Mouse (Mus musculus): ENCODE measurements around the gene Nrxn3. TPM values are rescaled to one million over a fixed set of nuclear protein-coding genes. Genes with fewer than 3 reads are reported as not detected.

The Nrxn3 gene
- polyA plus RNA-seq, 1 experiment from 2014 or later: 79.7 TPM

DNA sequence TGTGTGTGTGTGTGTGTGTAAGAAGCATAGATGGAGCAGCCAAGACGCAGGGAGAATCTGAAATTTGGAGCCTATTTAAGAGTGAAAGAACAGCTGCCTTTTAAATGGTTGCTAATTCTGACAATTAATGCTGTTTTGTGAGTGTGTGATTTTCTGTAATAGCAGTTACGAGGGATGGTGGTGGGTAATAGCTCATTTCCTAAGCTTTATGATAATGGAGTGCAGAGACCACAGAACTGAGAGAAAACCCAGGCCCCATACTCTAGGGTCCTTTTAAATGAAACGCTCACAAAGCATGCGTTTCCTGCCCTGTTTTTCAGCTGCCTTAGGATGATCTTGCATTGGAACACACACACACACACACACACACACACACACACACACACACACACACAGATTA is 137.7 kb downstream of the Nrxn3 start:
- no peak overlapping the region for H3K4me3 ChIP-seq
- H3K9ac ChIP-seq: no peak overlapping the region
- H3K9me3 ChIP-seq (replicated peaks): no peaks in the 10 kb centered on the region
- 15% methylated on average over 4 of the region's 4 CpGs for WGBS
- H3K27me3 ChIP-seq: 0 out of 2 replicates have a peak, but pooled peaks cover 3% of the 10 kb centered on the region
- no peaks in the 10 kb centered on the region for H3K36me3 ChIP-seq (ENCODE audit: poor library complexity, severe bottlenecking)
- peak; percentile 91 for ATAC-seq
- peak overlapping the region; percentile 14 for H3K4me2 ChIP-seq
- H3K4me1 ChIP-seq: peaks cover 40% of the 10 kb centered on the region
- H3K27ac ChIP-seq: peak overlapping the region; percentile 84

- no peak for ATAC-seq
- H3K4me2 ChIP-seq: no peak overlapping the region
- no peak overlapping the region for H3K27ac ChIP-seq
- peaks cover 34% of the 10 kb centered on the region for H3K4me1 ChIP-seq
- H3K27me3 ChIP-seq: no peaks in the 10 kb centered on the region
- H3K9ac ChIP-seq: no peak overlapping the region
- H3K4me3 ChIP-seq: no peak overlapping the region
- H3K9me3 ChIP-seq (replicated peaks): no peaks in the 10 kb centered on the region
- no peaks in the 10 kb centered on the region for H3K36me3 ChIP-seq (ENCODE audit: poor library complexity, severe bottlenecking)
- WGBS: 81% methylated on average over 4 of the region's 4 CpGs
Observed at GRCm38 (mm10) chr12:88863069-88863468, 140.4 kb downstream of the Nrxn3 start.

DNA sequence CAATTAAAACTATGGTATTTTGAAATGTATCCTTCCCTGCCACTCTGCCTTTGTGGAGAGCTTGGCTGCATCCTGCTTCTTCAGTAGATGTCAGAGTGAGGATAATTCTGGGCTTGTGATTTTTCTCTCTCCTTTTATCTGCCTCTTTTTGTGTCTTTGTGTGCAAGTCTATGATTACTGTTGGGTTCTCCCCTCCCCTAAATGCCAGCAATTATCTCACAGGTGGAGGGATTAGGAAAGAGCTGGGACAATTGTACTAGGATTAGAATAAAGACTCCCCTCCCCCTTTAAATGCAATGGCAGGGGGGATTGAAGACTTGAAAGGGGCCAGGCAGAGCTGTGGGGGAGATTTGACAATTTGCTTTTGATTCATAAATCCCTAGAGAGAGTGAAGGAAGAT is 145.6 kb downstream of the Nrxn3 start:
- peak; percentile 74 for ATAC-seq

DNA sequence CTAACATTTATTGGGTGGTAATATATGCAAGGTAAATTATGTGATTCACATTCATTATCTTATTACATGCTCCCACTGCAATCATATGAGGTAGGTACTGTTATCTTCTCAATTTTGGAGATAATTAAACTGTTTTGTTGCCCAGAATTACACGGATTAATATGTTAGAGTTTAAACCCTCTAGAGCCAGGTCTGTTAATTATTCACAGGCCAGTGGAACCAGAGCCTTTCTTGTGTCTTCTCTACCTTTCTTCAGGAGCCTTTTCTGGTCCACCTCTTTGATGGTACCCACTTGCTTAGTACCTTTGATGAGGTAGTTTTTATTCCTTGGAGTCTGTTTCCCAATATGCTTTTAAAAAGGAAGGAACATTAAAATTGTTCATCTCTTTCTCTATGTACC is 174.7 kb downstream of the Nrxn3 start:
- WGBS: 68% methylated on average over 1 of the region's 1 CpGs
- Histone ChIP-seq H3K4me3 (no peak overlapping the region), H3K4me1 (peaks cover 15% of the 10 kb centered on the region), H3K27me3 (no peaks in the 10 kb centered on the region), H3K4me2 (no peak overlapping the region), H3K36me3 (ENCODE audit: poor library complexity, severe bottlenecking) (no peaks in the 10 kb centered on the region), H3K9me3 (replicated peaks) (no peaks in the 10 kb centered on the region), H3K27ac (no peak overlapping the region), H3K9ac (no peak overlapping the region)
- ATAC-seq: no peak

More for the DNA sequence above, 145.6 kb downstream of the Nrxn3 start:
- H3K4me1 ChIP-seq: peaks cover 29% of the 10 kb centered on the region
- no peak overlapping the region for H3K4me2 ChIP-seq
- H3K9me3 ChIP-seq (replicated peaks): no peaks in the 10 kb centered on the region
- peak overlapping the region; percentile 67 for H3K27ac ChIP-seq
- H3K36me3 ChIP-seq (ENCODE audit: poor library complexity, severe bottlenecking): no peaks in the 10 kb centered on the region
- H3K9ac ChIP-seq: no peak overlapping the region
- H3K27me3 ChIP-seq: no peaks in the 10 kb centered on the region
- no peak overlapping the region for H3K4me3 ChIP-seq

GRCm38 (mm10) chr12:88900014-88900727 is 177.5 kb downstream of the Nrxn3 start:
- WGBS: 36% methylated on average over 7 of the region's 7 CpGs
- peak overlapping the region; percentile 42; the same call in 1 of the 2 replicates for H3K27ac ChIP-seq
- no peak overlapping the region for H3K9ac ChIP-seq
- no peaks in the 10 kb centered on the region for H3K9me3 ChIP-seq (replicated peaks)
- no peak overlapping the region for H3K4me3 ChIP-seq
- peak; percentile 70 for ATAC-seq
- no peaks in the 10 kb centered on the region for H3K36me3 ChIP-seq (ENCODE audit: poor library complexity, severe bottlenecking)
- no peak overlapping the region for H3K4me2 ChIP-seq
- H3K4me1 ChIP-seq: peaks cover 18% of the 10 kb centered on the region
- no peaks in the 10 kb centered on the region for H3K27me3 ChIP-seq

GRCm38 (mm10) chr12:88900728-88901080 is 178.0 kb downstream of the Nrxn3 start:
- Histone ChIP-seq H3K36me3 (ENCODE audit: poor library complexity, severe bottlenecking) (no peaks in the 10 kb centered on the region), H3K27ac (peak overlapping the region; percentile 42; the same call in 1 of the 2 replicates), H3K9me3 (replicated peaks) (no peaks in the 10 kb centered on the region), H3K4me3 (no peak overlapping the region), H3K4me1 (peaks cover 18% of the 10 kb centered on the region), H3K27me3 (no peaks in the 10 kb centered on the region), H3K9ac (no peak overlapping the region), H3K4me2 (no peak overlapping the region)
- 13% methylated on average over 1 of the region's 1 CpGs for WGBS
- ATAC-seq: 0 out of 2 replicates have a peak, but pooled peaks have one; percentile 13

DNA sequence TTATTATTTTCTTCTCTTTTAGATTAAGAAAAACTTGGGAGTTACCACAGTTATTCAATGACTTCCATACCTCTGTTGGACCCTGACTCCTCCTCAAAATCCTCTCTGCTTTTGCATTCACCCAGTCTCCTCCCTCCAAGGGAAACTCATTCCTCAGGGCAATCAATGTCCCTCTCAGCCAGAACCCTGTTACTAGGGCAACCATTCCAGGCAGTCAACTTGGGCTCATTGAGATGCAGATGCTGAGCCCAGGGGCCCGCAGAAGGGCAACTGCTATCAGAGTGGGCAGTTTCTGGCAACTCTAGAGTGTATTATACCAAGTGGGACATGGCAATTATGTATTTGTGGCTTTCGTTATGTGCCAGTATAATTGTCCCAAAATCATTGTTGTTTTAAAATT is 188.1 kb downstream of the Nrxn3 start:
- H3K27me3 ChIP-seq: no peaks in the 10 kb centered on the region
- peak; percentile 96 for ATAC-seq
- WGBS: 6% methylated on average over 2 of the region's 2 CpGs
- H3K9me3 ChIP-seq (replicated peaks): no peaks in the 10 kb centered on the region
- no peak overlapping the region for H3K9ac ChIP-seq
- H3K4me3 ChIP-seq: no peak overlapping the region
- peaks cover 12% of the 10 kb centered on the region for H3K4me1 ChIP-seq
- H3K36me3 ChIP-seq (ENCODE audit: poor library complexity, severe bottlenecking): no peaks in the 10 kb centered on the region
- H3K27ac ChIP-seq: no peak overlapping the region
- H3K4me2 ChIP-seq: no peak overlapping the region

- Histone ChIP-seq H3K4me3 (no peak overlapping the region), H3K4me1 (no peaks in the 10 kb centered on the region), H3K4me2 (no peak overlapping the region), H3K36me3 (ENCODE audit: poor library complexity, severe bottlenecking) (no peaks in the 10 kb centered on the region), H3K27ac (no peak overlapping the region), H3K9ac (no peak overlapping the region), H3K9me3 (replicated peaks) (no peaks in the 10 kb centered on the region), H3K27me3 (no peaks in the 10 kb centered on the region)
- no peak for ATAC-seq
- WGBS: 65% methylated on average over 2 of the region's 2 CpGs
Observed at GRCm38 (mm10) chr12:88916752-88917151, 194.1 kb downstream of the Nrxn3 start.

DNA sequence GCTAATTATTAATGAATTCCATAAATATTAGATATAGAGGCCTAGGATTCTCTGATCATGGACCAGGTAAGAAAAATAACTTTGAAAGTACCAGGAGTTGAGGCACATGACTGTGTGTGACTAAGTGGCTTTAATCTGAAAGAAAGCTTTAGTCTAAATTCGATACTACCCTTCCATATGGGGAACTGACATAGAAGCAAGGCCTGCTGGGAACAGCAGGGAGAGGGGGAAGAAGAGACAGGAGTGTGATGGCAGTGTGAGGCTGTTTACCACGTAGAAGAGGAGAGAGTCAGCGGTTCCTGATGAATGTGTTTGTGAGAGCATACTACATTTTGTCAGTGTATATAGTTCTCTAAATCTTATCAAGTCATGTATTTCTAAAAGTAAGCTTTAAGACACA is 202.2 kb downstream of the Nrxn3 start:
- H3K36me3 ChIP-seq (ENCODE audit: poor library complexity, severe bottlenecking): no peaks in the 10 kb centered on the region
- no peak overlapping the region for H3K4me2 ChIP-seq
- 75% methylated on average over 3 of the region's 3 CpGs for WGBS

DNA sequence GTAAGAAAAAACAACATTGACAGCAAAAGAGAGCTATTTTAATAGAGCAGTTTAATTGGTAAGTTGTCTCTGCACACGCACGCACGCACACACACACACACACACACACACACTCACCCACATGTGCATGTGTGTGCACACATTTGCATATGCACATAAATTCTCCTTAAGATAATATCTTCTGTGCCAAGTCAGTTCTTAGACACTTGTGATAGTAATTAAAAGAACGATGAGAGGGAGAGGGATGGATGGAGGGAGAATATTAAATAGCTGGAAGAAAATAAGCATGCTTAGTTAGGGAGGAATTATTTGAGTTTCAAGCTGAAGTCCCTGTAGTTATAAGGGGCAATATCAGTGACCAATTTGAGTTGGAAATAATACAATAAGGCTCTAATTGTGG is 203.6 kb downstream of the Nrxn3 start:
- H3K27ac ChIP-seq: no peak overlapping the region
- no peak overlapping the region for H3K4me2 ChIP-seq
- 0 out of 2 replicates have a peak, but pooled peaks have one; percentile 51 for ATAC-seq
- peaks cover 7% of the 10 kb centered on the region; the same call in 1 of the 2 replicates for H3K4me1 ChIP-seq
- 71% methylated on average over 4 of the region's 4 CpGs for WGBS
- H3K27me3 ChIP-seq: no peaks in the 10 kb centered on the region
- H3K9me3 ChIP-seq (replicated peaks): no peaks in the 10 kb centered on the region
- no peaks in the 10 kb centered on the region for H3K36me3 ChIP-seq (ENCODE audit: poor library complexity, severe bottlenecking)
- no peak overlapping the region for H3K4me3 ChIP-seq
- H3K9ac ChIP-seq: no peak overlapping the region

More for the DNA sequence above, 202.2 kb downstream of the Nrxn3 start:
- Histone ChIP-seq H3K9me3 (replicated peaks) (no peaks in the 10 kb centered on the region), H3K9ac (no peak overlapping the region), H3K27ac (no peak overlapping the region), H3K4me1 (peaks cover 7% of the 10 kb centered on the region; the same call in 1 of the 2 replicates), H3K27me3 (no peaks in the 10 kb centered on the region), H3K4me3 (no peak overlapping the region)
- no peak for ATAC-seq

- Histone ChIP-seq H3K4me1 (peaks cover 1% of the 10 kb centered on the region; the same call in 1 of the 2 replicates), H3K9ac (no peak overlapping the region), H3K36me3 (ENCODE audit: poor library complexity, severe bottlenecking) (no peaks in the 10 kb centered on the region), H3K4me3 (no peak overlapping the region), H3K27me3 (no peaks in the 10 kb centered on the region), H3K4me2 (no peak overlapping the region), H3K27ac (no peak overlapping the region), H3K9me3 (replicated peaks) (no peaks in the 10 kb centered on the region)
- 78% methylated on average over 4 of the region's 4 CpGs for WGBS
- ATAC-seq: no peak
Observed at GRCm38 (mm10) chr12:88931713-88932112, 209.0 kb downstream of the Nrxn3 start.

- H3K4me2 ChIP-seq: no peak overlapping the region
- H3K27me3 ChIP-seq: no peaks in the 10 kb centered on the region
- WGBS: 88% methylated on average over 2 of the region's 2 CpGs
- no peaks in the 10 kb centered on the region for H3K4me1 ChIP-seq
- H3K4me3 ChIP-seq: no peak overlapping the region
- H3K9me3 ChIP-seq (replicated peaks): no peaks in the 10 kb centered on the region
- no peak overlapping the region for H3K9ac ChIP-seq
- H3K36me3 ChIP-seq (ENCODE audit: poor library complexity, severe bottlenecking): no peaks in the 10 kb centered on the region
- no peak overlapping the region for H3K27ac ChIP-seq
- peak; percentile 50; the same call in 1 of the 2 replicates for ATAC-seq
Observed at GRCm38 (mm10) chr12:88939679-88940078, 217.0 kb downstream of the Nrxn3 start.

DNA sequence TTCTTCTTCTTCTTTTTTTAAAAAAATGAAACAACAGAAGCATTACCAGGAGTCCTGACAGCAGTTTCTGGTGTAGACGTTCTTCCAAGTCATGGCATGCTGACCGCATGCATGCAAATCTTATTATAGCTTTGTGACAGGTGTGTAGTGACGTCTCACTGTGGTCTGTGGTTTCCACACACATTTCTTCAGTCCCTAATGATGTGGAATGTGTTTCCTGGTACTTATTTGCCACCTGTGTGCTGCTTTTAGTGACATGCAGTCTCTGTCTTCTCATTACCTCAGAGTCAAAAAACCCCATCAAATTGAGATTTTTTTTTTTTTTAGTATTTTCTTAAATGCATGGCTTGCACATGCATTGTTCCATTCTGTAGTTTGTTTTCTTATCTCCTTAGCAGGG is 222.3 kb downstream of the Nrxn3 start:
- Histone ChIP-seq H3K9ac (no peak overlapping the region), H3K4me3 (no peak overlapping the region), H3K4me2 (no peak overlapping the region), H3K9me3 (replicated peaks) (no peaks in the 10 kb centered on the region), H3K27me3 (no peaks in the 10 kb centered on the region), H3K27ac (no peak overlapping the region), H3K36me3 (ENCODE audit: poor library complexity, severe bottlenecking) (no peaks in the 10 kb centered on the region), H3K4me1 (no peaks in the 10 kb centered on the region)
- WGBS: 83% methylated on average over 3 of the region's 3 CpGs
- no peak for ATAC-seq
